Mouse (Mus musculus) gastrocnemius, adult 8-10 months (tissue): Measurements from ENCODE around the gene Rnf169. TPM values are rescaled to one million over a fixed set of nuclear protein-coding genes. Genes with fewer than 3 reads are reported as not detected.
"Not testable (repeated sequence)": the region's sequence is repeated elsewhere in the genome, so short reads cannot be mapped to it uniquely, and the experiment has no call there.

Experiments
- DNase-seq, 2 experiments: peaks; one replicate each; pipeline ENCODE4 v3.0.0; 2022; ENCODE audit warnings: low spot score in 2 of 2
- total RNA-seq, 4 experiments: library from RNA; stranded (reverse); gene quantifications; 2 replicates each; pipeline ENCODE4 v1.2.4; 2022

Gene Rnf169
- total RNA-seq, 4 experiments from 2014 or later, result 5.3 to 6.3 (median 5.5) TPM

DNA sequence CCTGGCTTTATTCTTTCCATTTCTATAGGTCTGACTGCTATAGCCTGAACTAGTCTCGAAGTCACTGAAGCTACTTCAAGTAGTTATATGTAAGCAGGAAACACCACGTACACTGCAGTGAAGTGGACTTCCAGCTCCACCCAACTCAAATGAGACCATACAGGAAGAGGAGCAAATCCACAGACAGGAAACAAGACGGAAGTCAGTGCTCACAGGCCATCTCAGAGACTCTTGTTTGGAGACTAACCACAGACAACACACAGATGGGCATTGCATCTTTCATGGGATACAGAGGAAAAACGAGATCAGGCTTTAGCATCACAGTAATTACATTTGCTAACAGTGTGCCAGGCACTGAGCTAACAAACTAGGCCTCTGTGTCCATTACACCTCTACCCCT lies 33.9 kb downstream of the Rnf169 start:
- DNase-seq, result no peak

DNA sequence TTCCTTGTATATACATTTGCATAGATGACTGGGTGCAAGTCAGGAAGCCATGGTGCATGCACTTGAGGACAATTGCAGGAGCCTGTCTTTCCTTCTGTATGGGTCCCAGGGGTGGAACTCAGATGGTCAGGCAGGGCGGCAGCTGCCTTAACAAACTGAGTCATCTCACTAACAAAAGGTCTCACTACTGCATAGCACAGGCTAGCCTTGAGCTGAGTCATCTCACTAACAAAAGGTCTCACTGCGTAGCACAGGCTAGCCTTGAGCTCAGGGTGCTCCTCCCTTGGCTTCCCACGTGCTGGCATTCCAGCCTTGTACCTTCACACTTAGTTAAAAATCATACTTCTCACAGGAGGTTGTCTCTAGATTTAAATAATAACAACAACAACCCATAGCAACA lies 34.3 kb downstream of the Rnf169 start:
- no peak for DNase-seq

DNA sequence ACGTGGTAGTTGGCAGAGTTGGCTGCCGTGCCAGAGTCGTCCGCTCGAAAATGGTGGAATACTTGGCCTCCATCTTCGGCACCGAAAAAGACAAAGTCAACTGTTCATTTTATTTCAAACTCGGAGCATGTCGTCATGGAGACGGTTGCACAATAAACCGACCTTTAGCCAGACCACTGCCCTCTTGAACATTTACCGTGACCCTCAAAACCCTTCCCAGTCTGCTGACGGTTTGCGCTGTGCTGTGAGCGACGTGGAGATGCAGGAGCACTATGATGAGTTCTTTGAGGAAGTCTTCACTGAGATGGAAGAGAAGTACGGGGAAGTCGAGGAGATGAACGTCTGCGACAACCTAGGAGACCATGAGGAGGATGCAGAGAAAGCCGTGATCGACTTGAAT lies 35.2 kb downstream of the Rnf169 start:
- not testable (repeated sequence) for DNase-seq

- no peak for DNase-seq
Observed at GRCm38 (mm10) chr7:99944520-99944919, 35.7 kb downstream of the Rnf169 start.

DNA sequence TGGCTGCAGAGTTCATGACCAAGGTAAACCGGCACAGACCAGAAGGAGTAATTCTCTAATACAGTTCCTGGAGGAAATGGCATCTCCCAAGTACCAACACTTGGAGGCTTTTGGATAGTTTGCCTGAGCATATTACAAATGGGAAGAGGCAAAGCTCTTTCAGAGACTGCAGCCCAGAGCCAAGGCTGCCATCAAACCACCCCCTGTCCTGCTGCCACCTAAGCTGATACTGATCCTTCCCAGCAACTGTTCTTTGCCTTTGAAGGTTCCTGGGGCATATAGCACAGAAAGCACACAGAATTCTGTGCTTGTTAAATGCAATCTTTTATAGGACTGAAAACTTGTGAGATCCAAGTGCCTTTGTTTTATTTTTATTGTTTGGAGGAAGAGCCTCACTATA lies 39.6 kb downstream of the Rnf169 start:
- no peak for DNase-seq

DNA sequence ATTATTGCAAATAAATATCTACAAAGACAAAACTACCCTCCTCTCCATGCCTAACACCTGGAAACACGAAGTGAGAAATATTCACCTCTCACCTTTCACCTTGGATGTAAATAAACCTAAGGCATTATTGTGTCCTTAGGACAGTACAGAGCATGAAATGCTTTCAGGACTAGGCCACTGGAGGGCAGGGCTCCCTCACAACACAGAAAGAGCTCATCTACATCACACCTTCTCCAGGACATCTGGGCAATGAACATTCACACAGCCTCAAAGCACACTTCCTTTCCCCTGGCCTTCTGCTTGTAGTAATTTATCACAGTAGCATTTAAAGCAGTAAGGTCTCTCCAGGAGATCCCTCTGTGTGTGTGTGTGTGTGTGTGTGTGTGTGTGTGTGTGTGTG lies 44.5 kb downstream of the Rnf169 start:
- DNase-seq, result no peak

- DNase-seq, result peak; percentile 63 to 64
Observed at GRCm38 (mm10) chr7:99926916-99927714, 53.1 kb downstream of the Rnf169 start.

- DNase-seq, result no peak
Observed at GRCm38 (mm10) chr7:99920416-99920815, 59.8 kb downstream of the Rnf169 start.

GRCm38 (mm10) chr7:99919971-99920370 lies 60.3 kb downstream of the Rnf169 start:
- DNase-seq, result peak in 1 of 2 experiments; percentile 1

DNA sequence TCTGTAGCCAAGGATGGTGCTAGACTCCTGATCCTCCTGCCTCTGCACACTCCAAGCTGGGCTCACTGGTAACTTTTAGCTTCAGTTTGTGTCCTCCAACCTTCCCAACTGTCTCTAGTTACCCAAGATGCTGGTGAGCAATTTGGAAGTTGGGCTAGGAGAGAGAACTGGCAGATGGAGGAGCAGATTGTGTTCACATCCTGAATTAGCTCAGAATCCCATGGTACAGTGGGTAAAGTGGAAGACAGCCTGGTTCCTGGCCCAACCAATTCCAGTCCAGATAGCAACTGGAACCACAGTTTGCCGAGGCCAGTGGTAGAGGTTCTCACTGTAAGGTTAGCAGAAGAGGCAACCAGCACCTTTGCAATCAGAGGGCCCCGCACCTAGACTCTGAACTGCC lies 61.1 kb downstream of the Rnf169 start:
- DNase-seq, result peak in 1 of 2 experiments; percentile 2

- DNase-seq, result peak in 1 of 2 experiments; percentile 24
Observed at GRCm38 (mm10) chr7:99917320-99917844, 62.9 kb downstream of the Rnf169 start.

- DNase-seq, result peak; percentile 26 to 42
Observed at GRCm38 (mm10) chr7:99916741-99917319, 63.4 kb downstream of the Rnf169 start.

- no peak for DNase-seq
Observed at GRCm38 (mm10) chr7:99915511-99915910, 64.7 kb downstream of the Rnf169 start.

GRCm38 (mm10) chr7:99914316-99914715 lies 65.9 kb downstream of the Rnf169 start:
- no peak for DNase-seq

DNA sequence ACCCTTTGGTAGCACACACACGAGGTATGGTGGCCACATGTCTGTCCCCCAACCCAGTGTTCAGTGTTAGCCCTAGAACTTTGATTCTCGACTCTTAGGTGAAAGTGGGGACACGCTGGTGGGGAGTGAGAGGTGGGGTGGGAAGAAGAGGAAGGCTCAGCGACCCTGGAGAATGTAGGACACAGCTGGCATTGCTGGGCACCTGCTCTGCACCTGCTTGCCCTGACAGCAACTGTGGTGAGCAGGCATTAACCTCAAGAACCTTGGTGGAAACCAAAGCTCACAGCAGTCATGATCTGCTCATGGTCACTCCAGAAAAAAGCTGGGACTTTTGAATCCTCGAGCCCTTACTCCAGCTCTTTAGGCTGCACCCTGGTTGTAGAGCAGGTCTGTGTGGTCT lies 69.2 kb downstream of the Rnf169 start:
- no peak for DNase-seq

- DNase-seq, result no peak
Observed at GRCm38 (mm10) chr7:99907463-99907862, 72.8 kb downstream of the Rnf169 start.

- DNase-seq, result no peak
Observed at GRCm38 (mm10) chr7:99906346-99906745, 73.9 kb downstream of the Rnf169 start.

DNA sequence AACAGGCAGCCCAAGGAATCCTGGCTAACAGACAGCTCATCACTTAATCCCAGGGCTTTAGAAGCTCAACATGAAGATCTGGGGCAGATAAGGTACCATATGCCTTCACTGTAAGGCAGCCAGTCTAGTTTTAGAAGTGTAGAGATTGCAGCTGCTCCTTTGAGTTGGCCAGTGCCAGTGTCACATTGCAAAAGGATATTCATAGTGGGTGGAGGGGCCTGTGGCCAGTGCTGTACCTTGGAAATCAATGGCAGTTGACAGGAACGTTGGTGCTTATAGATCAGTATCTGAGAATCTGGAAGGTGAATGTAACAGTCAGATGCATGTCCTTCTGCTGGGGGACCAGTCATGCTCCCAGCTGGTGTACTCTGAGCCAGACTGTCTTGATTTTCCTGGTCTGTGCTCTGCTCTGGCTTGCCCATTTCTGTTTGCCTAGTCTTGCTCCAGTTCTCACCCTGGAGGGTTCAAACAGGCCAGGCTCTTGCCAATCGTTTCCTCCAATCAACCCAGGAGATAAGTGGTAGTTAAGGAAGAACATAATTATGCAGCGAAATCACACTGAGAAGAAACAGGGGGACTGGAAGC lies 75.7 kb downstream of the Rnf169 start:
- peak; percentile 11 to 17 for DNase-seq

- DNase-seq, result no peak
Observed at GRCm38 (mm10) chr7:99902918-99903665, 77.2 kb downstream of the Rnf169 start.

DNA sequence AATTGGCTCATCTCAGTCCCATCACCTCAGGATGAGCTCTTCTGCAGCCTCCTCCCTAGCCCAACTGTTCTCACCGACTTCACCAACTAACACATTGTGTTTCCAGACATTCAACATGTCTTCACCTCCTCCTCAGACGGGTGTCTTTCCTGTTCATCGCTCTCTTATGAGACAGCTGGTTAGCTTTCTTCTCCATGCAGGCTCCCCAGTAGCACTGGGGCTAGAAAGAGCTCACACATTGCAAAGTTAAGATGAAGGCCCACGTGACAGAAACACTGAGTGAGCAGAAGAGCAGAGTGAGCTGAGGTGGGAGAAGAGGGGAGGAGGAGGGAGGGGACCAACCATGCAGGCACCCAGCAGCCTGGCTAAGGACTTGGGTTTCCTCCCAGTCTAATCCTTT lies 78.0 kb downstream of the Rnf169 start:
- no peak for DNase-seq

- no peak for DNase-seq
Observed at GRCm38 (mm10) chr7:99896905-99897304, 83.3 kb downstream of the Rnf169 start.

DNA sequence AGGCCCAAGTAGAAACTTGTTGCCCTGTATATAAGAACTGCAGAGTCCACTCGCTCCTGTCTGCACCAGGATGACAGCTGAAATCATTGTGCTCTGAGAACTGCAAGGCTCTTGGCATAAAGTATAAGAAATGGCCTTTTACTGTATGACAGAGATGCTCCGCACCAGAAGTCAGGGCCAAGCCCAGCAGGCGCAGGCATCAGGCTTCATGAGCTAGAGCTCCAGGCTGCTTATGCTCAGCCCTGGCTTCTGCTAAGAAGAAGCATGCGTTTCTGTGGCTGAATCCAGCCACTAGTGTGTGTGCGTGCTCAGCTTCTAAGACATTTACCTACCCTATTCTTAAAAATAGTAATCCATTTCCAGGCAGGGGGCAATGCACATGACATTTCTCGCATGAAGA lies 85.8 kb downstream of the Rnf169 start:
- DNase-seq, result no peak
